Comparison of ENCODE assay signal across 9 mouse cellular contexts in the genomic region with DNA sequence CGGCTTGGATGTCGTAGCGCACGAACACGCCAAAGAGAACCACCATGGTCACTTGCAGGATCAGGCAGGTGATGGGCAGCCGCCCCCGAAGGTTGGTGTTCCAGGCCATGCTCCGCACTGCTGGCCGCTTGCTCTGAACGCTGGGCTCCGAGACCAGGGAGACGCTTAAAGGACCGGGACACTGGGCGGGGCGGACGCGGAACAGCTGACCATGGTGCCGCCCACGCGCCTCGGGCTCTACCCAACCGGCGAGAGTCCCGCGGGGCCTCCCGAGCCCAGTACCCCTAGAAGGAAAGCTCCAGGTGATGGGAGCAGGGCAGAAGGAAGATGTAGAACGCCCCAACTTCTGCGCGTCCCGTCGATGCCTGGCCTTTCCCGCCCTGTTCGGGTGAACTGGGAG. TPM values are rescaled to one million over a fixed set of nuclear protein-coding genes. Genes with fewer than 3 reads are reported as not detected.
DNase-seq lines count a peak whose midpoint lies in the region; ATAC-seq and TF ChIP-seq lines count a peak whose summit lies in the region.
"Had no signal": no experiment of that assay in that cellular context is flagged by ENCODE, and none has a peak within 500 bp of the region (broad histone marks: within the 10 kb centered on the region; RNA-seq: fewer than 3 reads in every experiment).

Gene Rhcg (minus strand): TSS at position 240 of the 400 bp plus-strand sequence.

- no peak within 1 kb of the TSS for H3K9ac ChIP-seq in liver, embryonic 11.5 days (ENCODE audit: low read depth, low read length)
- H3K9ac ChIP-seq in liver, postnatal 0 days (replicated peaks), result no peak within 1 kb of the TSS
- H3K9ac ChIP-seq in embryonic facial prominence, embryonic 11.5 days (replicated peaks; ENCODE audit: low read length), result no peak within 1 kb of the TSS
- H3K9ac ChIP-seq in intestine, embryonic 14.5 days (ENCODE audit: low read length), result no peak within 1 kb of the TSS
- H3K9ac ChIP-seq in neural tube, embryonic 12.5 days, result no peak within 1 kb of the TSS

- WGBS in liver, embryonic 11.5 days, result 8% methylated on average over 33 of the region's 33 CpGs
- WGBS in liver, postnatal 0 days (ENCODE audit: insufficient replicate concordance), result 12% methylated on average over 33 of the region's 33 CpGs
- 8% methylated on average over 33 of the region's 33 CpGs for WGBS in embryonic facial prominence, embryonic 11.5 days
- 7% methylated on average over 33 of the region's 33 CpGs for WGBS in intestine, embryonic 14.5 days
- 7% methylated on average over 33 of the region's 33 CpGs for WGBS in neural tube, embryonic 12.5 days

- no peaks in the 10 kb centered on the region for H3K4me1 ChIP-seq in liver, embryonic 11.5 days (replicated peaks; ENCODE audit: control insufficient read depth, insufficient read depth, low read length)
- no peaks in the 10 kb centered on the region for H3K4me1 ChIP-seq in liver, postnatal 0 days (ENCODE audit: insufficient read depth)
- H3K4me1 ChIP-seq in embryonic facial prominence, embryonic 11.5 days (ENCODE audit: control insufficient read depth, insufficient read depth, low read length), result no peaks in the 10 kb centered on the region
- no peaks in the 10 kb centered on the region for H3K4me1 ChIP-seq in intestine, embryonic 14.5 days (replicated peaks; ENCODE audit: control insufficient read depth, insufficient read depth, low read length)
- 0 out of 2 replicates have a peak, but pooled peaks cover 7% of the 10 kb centered on the region for H3K4me1 ChIP-seq in neural tube, embryonic 12.5 days

- H3K27ac ChIP-seq in liver, embryonic 11.5 days (ENCODE audit: low read depth, low read length), result no peak within 1 kb of the TSS
- H3K27ac ChIP-seq in liver, postnatal 0 days (ENCODE audit: low read depth), result no peak within 1 kb of the TSS
- H3K27ac ChIP-seq in embryonic facial prominence, embryonic 11.5 days (replicated peaks; ENCODE audit: low read depth, low read length), result no peak within 1 kb of the TSS
- no peak within 1 kb of the TSS for H3K27ac ChIP-seq in intestine, embryonic 14.5 days (ENCODE audit: low read depth)
- H3K27ac ChIP-seq in neural tube, embryonic 12.5 days, result no peak within 1 kb of the TSS

- DNase-seq in liver, embryonic 11.5 days (ENCODE audit: low spot score), result no peak
- no peak for DNase-seq in liver, postnatal 0 days
- peak; percentile 3 for DNase-seq in embryonic facial prominence, embryonic 11.5 days (ENCODE audit: low spot score)
- DNase-seq in intestine, embryonic 14.5 days (ENCODE audit: low spot score), result no peak
- no peak for DNase-seq in urinary bladder, adult 18-20 months (ENCODE audit: low spot score in 2 of 2)
- no peak for DNase-seq in heart, adult 9 months (ENCODE audit: low spot score in 2 of 2)

- no peaks in the 10 kb centered on the region for H3K9me3 ChIP-seq in liver, embryonic 11.5 days (ENCODE audit: control insufficient read depth, low read length)
- no peaks in the 10 kb centered on the region for H3K9me3 ChIP-seq in liver, postnatal 0 days (ENCODE audit: low read length)
- no peaks in the 10 kb centered on the region for H3K9me3 ChIP-seq in embryonic facial prominence, embryonic 11.5 days (replicated peaks; ENCODE audit: control insufficient read depth, low read length)
- H3K9me3 ChIP-seq in intestine, embryonic 14.5 days (ENCODE audit: control insufficient read depth, low read length), result no peaks in the 10 kb centered on the region
- no peaks in the 10 kb centered on the region for H3K9me3 ChIP-seq in neural tube, embryonic 12.5 days

- TF ChIP-seq EP300 in liver, postnatal 0 days (IDR thresholded peaks at IDR 0.05; ENCODE audit: low read depth), result no peak

- ATAC-seq in liver, embryonic 11.5 days (replicated peaks; ENCODE audit: low FRiP score), result no peak
- ATAC-seq in liver, postnatal 0 days, result no peak
- no peak for ATAC-seq in embryonic facial prominence, embryonic 11.5 days (replicated peaks; ENCODE audit: insufficient number of reproducible peaks, low FRiP score, low TSS enrichment, low read depth)
- no peak for ATAC-seq in intestine, embryonic 14.5 days (replicated peaks; ENCODE audit: low FRiP score, low TSS enrichment, low read depth)
- ATAC-seq in neural tube, embryonic 12.5 days (ENCODE audit: low FRiP score, low read depth), result no peak
- no peak for ATAC-seq in frontal cortex, adult (ENCODE audit: low TSS enrichment)
- ATAC-seq: Patski had no signal

- H3K4me2 ChIP-seq in liver, embryonic 11.5 days, result peak within 1 kb of the TSS; percentile 35
- H3K4me2 ChIP-seq in liver, postnatal 0 days (ENCODE audit: low read depth, low read length), result no peak within 1 kb of the TSS; the same call in 1 of the 2 replicates
- no peak within 1 kb of the TSS for H3K4me2 ChIP-seq in embryonic facial prominence, embryonic 11.5 days (ENCODE audit: low read depth, low read length)
- peak within 1 kb of the TSS; percentile 45 for H3K4me2 ChIP-seq in intestine, embryonic 14.5 days (ENCODE audit: low read length)
- H3K4me2 ChIP-seq in neural tube, embryonic 12.5 days (replicated peaks), result peak within 1 kb of the TSS; percentile 50

- peak within 1 kb of the TSS; percentile 15; the same call in 1 of the 2 replicates for H3K4me3 ChIP-seq in liver, embryonic 11.5 days (ENCODE audit: low read depth, low read length)
- no peak within 1 kb of the TSS for H3K4me3 ChIP-seq in liver, postnatal 0 days (ENCODE audit: low read depth, low read length)
- H3K4me3 ChIP-seq in embryonic facial prominence, embryonic 11.5 days (ENCODE audit: low read depth, low read length), result no peak within 1 kb of the TSS
- peak within 1 kb of the TSS; percentile 19 for H3K4me3 ChIP-seq in intestine, embryonic 14.5 days (ENCODE audit: low read depth, low read length)
- peak within 1 kb of the TSS; percentile 22; the same call in 1 of the 2 replicates for H3K4me3 ChIP-seq in neural tube, embryonic 12.5 days

- H3K27me3 ChIP-seq in liver, embryonic 11.5 days (replicated peaks; ENCODE audit: control insufficient read depth, insufficient read depth, low read length), result peaks cover 45% of the 10 kb centered on the region
- peaks cover 26% of the 10 kb centered on the region for H3K27me3 ChIP-seq in liver, postnatal 0 days (ENCODE audit: insufficient read depth, low read length)
- H3K27me3 ChIP-seq in embryonic facial prominence, embryonic 11.5 days (ENCODE audit: control insufficient read depth, insufficient read depth, low read length), result peaks cover 23% of the 10 kb centered on the region
- H3K27me3 ChIP-seq in intestine, embryonic 14.5 days (replicated peaks; ENCODE audit: control insufficient read depth, insufficient read depth, low read length), result peaks cover 46% of the 10 kb centered on the region
- peaks cover 42% of the 10 kb centered on the region for H3K27me3 ChIP-seq in neural tube, embryonic 12.5 days (replicated peaks)

- no peak for TF ChIP-seq CTCF in liver, postnatal 0 days (IDR thresholded peaks at IDR 0.05; ENCODE audit: low read depth)

- no peaks in the 10 kb centered on the region for H3K36me3 ChIP-seq in liver, embryonic 11.5 days (ENCODE audit: control insufficient read depth, insufficient read depth, low read length)
- H3K36me3 ChIP-seq in liver, postnatal 0 days (replicated peaks; ENCODE audit: insufficient read depth, low read length), result no peaks in the 10 kb centered on the region
- no peaks in the 10 kb centered on the region for H3K36me3 ChIP-seq in embryonic facial prominence, embryonic 11.5 days (replicated peaks; ENCODE audit: control insufficient read depth, insufficient read depth, low read depth, low read length)
- H3K36me3 ChIP-seq in intestine, embryonic 14.5 days (ENCODE audit: control insufficient read depth, insufficient read depth, low read length), result no peaks in the 10 kb centered on the region
- no peaks in the 10 kb centered on the region for H3K36me3 ChIP-seq in neural tube, embryonic 12.5 days

RNA-seq across cellular contexts. Expression of gene Rhcg, which starts in this region (rescaled TPM):
- polyA plus RNA-seq in liver, embryonic 11.5 days (2014; fragmentation: Nextera tagmentation; extraction: Ambion mirVana), result not detected in 2 replicates
- polyA plus RNA-seq in liver, postnatal 0 days (2015; fragmentation: Nextera tagmentation; extraction: Ambion mirVana), result 0.20 TPM in 1 of 2 replicates, not detected in the other
- 0.53 and 0.67 TPM in 2 replicates for polyA plus RNA-seq in embryonic facial prominence, embryonic 11.5 days (2014; fragmentation: Nextera tagmentation; extraction: Ambion mirVana)
- 0.08 TPM in 1 of 2 replicates, not detected in the other for polyA plus RNA-seq in intestine, embryonic 14.5 days (2014; fragmentation: Nextera tagmentation; extraction: Ambion mirVana)
- 3.3 and 3.6 TPM in 2 replicates for polyA plus RNA-seq in neural tube, embryonic 12.5 days (2016; fragmentation: Nextera tagmentation; extraction: Ambion mirVana)

Comparison
In these comparisons a context has a peak if more than half of its experiments do, and no peak if none do; other contexts are left out.
1. H3K4me2 ChIP-seq: peak in liver, embryonic 11.5 days (single experiment), intestine, embryonic 14.5 days (single experiment) and neural tube, embryonic 12.5 days (single experiment); none in liver, postnatal 0 days (single experiment) and embryonic facial prominence, embryonic 11.5 days (single experiment).
2. H3K4me3 ChIP-seq: peak in liver, embryonic 11.5 days (single experiment), intestine, embryonic 14.5 days (single experiment) and neural tube, embryonic 12.5 days (single experiment); none in liver, postnatal 0 days (single experiment) and embryonic facial prominence, embryonic 11.5 days (single experiment).
3. Peak in DNase-seq in embryonic facial prominence, embryonic 11.5 days; RNA of the gene not detected or under 1 TPM.